Mouse (Mus musculus): ENCODE measurements at regions not wholly inside any gene's neighbourhood (a gene's known extent, or its start where the extent isn't known, plus 50 kb on each side); places are given as distances from the start of the nearest gene placed in this dataset.

DNA sequence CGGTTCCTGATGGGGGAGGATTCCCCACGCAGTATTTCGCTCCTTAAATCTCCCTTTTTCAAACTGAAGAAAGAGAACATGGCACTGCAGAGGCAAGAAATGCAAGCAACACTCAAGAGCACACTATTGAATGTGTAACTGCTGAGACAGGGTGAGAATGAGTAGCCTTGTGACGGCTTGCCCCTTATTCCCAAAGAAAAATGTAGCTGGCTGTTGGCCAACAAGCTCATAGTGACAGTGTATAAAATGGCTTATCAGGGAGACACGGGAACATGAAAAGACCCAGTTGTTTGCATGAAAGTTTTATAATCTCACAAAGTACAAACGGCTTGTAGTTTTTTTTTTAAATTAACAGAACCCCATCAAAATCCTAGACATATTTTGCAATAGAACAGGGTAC, 130.8 kb upstream of the Arglu1 start:
- DNase-seq (ENCODE audit: low spot score in 2 of 2), result no peak
- Histone ChIP-seq H3K4me3 (no peak overlapping the region), H3K27ac (no peak overlapping the region)
- TF ChIP-seq CTCF (conservative IDR thresholded peaks at IDR 0.05), result no peak

- no peak for TF ChIP-seq CTCF (conservative IDR thresholded peaks at IDR 0.05)
- H3K4me3 ChIP-seq, result no peak overlapping the region
- no peak overlapping the region for H3K27ac ChIP-seq
- no peak for DNase-seq (ENCODE audit: low spot score in 2 of 2)
Observed at GRCm38 (mm10) chr8:8820614-8821013, 130.3 kb upstream of the Arglu1 start.

GRCm38 (mm10) chr8:8819233-8819931, 129.1 kb upstream of the Arglu1 start:
- DNase-seq (ENCODE audit: low spot score in 2 of 2), result no peak
- H3K4me3 ChIP-seq, result no peak overlapping the region
- no peak overlapping the region for H3K27ac ChIP-seq
- no peak for TF ChIP-seq CTCF (conservative IDR thresholded peaks at IDR 0.05)

DNA sequence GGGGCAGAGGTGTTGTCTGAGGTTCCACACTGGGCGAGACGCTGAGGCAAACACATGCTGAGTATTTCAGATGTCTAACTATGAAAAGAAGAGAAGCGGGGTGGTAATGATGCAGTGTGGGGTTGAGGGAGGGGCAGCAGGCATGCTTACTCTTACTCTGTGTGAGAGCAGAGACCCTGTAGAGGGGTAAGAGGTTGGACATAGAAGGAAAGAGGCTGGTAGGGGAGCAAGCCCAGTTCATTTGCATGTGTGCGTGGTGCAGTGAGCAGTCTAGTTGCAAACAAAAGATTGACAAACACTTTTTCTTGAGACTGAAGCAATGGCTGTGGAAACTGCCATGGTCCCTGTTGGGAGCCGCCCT, 122.5 kb upstream of the Arglu1 start:
- Histone ChIP-seq H3K27ac (no peak overlapping the region), H3K4me3 (no peak overlapping the region)
- DNase-seq (ENCODE audit: low spot score in 2 of 2), result no peak
- TF ChIP-seq CTCF (conservative IDR thresholded peaks at IDR 0.05), result no peak

DNA sequence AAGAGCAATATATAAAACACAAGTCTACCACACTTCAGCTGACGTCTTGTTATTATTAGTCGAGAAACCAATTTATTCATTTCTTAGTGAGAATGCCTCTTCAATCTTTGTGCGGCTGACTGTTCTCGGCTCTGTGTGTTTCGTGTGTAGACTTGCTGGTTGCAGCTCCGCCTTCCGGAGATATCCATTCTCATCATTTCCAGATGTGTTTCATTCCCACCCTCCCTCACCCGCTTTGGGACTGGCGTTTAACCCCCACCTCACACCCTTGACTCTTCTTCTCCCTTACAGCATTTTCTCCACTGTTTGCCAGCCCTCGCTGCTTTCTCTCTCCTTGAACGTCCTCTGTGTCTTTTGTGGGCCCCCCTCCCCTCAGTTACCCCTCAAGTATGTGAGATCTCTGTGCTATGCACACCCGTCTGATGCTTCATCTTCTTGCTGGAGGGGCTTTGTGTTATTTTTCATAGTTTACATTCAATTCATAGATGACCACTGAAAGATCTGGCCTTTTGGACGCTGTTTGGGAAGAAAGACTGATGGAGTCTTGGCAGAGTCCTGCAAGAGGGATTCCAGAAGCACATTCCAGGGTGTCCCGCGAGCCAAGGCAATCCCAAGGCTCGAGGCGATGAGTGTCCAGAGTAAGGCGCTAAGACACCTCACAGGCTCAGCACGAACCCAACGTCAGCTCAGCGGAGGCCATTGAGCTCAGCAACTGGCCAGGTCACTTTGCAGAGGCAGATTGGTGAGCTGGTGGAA, 121.9 kb upstream of the Arglu1 start:
- DNase-seq (ENCODE audit: low spot score in 2 of 2), result no peak
- Histone ChIP-seq H3K27ac (no peak overlapping the region), H3K4me3 (no peak overlapping the region)
- TF ChIP-seq CTCF (conservative IDR thresholded peaks at IDR 0.05), result no peak

GRCm38 (mm10) chr8:8810928-8811327, 120.6 kb upstream of the Arglu1 start:
- no peak overlapping the region for H3K4me3 ChIP-seq
- no peak overlapping the region for H3K27ac ChIP-seq
- DNase-seq (ENCODE audit: low spot score in 2 of 2), result no peak
- no peak for TF ChIP-seq CTCF (conservative IDR thresholded peaks at IDR 0.05)

DNA sequence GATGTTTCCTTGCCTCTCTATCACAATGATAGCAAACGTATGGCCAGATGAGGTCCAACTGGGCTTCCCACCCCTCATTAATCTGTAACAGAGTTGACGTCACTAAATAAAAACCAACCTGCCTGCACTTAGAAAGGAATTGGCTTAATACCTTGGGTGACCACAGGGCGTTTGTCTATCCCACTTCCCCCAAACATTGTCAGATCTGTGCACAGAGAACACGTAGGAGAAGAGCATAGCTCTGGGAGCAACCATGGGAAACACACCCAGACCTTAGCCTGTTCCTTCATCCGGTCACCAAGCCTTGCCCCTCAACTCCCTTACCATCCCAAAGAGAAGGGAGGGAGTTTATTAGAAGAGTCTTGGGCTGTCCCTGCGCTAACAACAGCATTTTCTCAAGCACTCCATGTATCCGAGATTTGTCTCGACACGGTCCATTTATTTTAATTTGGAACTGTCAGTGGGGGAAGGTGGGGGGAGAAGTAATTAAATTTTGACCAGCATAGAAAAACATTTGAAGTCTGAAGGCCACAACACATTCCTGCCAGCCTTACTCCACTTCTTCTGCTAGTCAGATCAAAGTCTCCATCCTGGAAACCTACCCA, 119.6 kb upstream of the Arglu1 start:
- H3K27ac ChIP-seq, result no peak overlapping the region
- TF ChIP-seq CTCF (conservative IDR thresholded peaks at IDR 0.05), result no peak
- DNase-seq (ENCODE audit: low spot score in 2 of 2), result no peak
- no peak overlapping the region for H3K4me3 ChIP-seq

DNA sequence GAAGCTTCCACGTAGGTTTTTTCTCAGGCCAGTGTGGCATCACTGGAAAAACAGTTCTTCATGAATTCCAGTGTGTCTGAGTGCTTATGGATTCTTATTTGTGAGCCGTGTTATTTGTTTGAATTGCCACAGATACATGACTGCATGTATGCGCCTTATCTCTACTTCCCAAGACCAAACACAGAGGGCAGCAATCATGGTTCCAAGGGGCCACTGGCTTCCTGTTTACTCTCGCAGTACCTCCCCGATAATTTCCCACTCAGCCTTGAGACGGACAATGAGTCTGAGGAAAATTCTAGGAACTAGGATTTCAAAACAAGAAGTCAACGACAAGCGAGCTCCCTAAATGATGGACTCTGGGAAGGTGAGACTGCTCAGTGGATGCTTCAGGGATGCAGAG, 119.0 kb upstream of the Arglu1 start:
- Histone ChIP-seq H3K4me3 (no peak overlapping the region), H3K27ac (no peak overlapping the region)
- TF ChIP-seq CTCF (conservative IDR thresholded peaks at IDR 0.05), result no peak
- no peak for DNase-seq (ENCODE audit: low spot score in 2 of 2)

DNA sequence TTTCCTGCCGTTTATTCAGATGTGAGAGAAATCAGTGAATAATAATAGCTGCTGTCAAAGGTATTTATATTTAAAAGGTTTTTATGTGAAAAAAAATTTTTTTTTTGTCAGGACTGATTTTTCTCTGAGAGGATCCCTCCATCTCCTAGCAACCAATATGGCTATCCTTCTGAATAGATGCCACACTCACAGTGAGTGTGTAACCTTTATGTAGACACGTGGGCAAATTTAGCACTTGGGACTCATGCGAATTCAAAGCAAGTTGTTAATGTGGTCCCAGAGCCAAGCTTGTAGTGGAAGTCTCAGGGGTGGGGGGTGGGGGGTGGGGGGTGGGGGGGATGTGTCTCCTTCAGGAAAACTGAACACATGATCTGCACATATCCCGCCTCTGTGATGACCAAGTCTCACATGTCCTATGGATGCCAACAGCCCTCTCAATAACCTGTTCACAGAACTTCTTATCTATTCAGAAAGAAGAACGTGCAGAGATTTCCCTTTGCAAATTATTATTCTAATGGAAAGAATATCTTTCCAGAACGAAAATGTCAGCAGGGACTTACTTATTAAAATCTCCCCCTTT, 112.5 kb upstream of the Arglu1 start:
- no peak for TF ChIP-seq CTCF (conservative IDR thresholded peaks at IDR 0.05)
- DNase-seq (ENCODE audit: low spot score in 2 of 2), result peak in 1 of 2 experiments; percentile 10
- H3K27ac ChIP-seq, result no peak overlapping the region

GRCm38 (mm10) chr8:8802317-8802716, 112.0 kb upstream of the Arglu1 start:
- Histone ChIP-seq H3K27ac (no peak overlapping the region), H3K4me3 (no peak overlapping the region)
- DNase-seq (ENCODE audit: low spot score in 2 of 2), result no peak
- TF ChIP-seq CTCF (conservative IDR thresholded peaks at IDR 0.05), result peak; percentile 44

More for the DNA sequence above, 112.5 kb upstream of the Arglu1 start:
- no peak overlapping the region for H3K4me3 ChIP-seq

DNA sequence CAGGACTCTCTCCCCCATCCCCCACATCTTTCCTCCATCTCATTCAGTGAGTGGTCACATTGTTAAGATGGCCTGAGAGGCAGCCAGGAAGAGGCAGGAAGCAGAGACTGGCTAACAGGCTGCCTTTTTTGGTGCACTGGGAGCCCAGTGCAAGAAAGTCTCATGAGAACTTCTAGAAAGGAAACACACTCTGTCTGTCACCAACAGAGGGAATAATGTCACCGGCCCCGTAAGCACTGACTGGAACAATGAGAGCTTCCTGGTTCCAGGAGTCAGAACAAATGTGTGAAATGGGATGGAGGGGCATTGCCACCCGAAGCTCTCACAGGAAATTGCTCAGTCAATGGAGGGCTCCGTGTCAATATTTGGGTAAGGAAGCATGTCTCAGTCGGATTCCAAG, 111.3 kb upstream of the Arglu1 start:
- no peak overlapping the region for H3K4me3 ChIP-seq
- no peak overlapping the region for H3K27ac ChIP-seq
- no peak for TF ChIP-seq CTCF (conservative IDR thresholded peaks at IDR 0.05)
- DNase-seq (ENCODE audit: low spot score in 2 of 2), result no peak

GRCm38 (mm10) chr8:8797521-8797920, 107.2 kb upstream of the Arglu1 start:
- no peak for TF ChIP-seq CTCF (conservative IDR thresholded peaks at IDR 0.05)
- Histone ChIP-seq H3K4me3 (no peak overlapping the region), H3K27ac (no peak overlapping the region)
- DNase-seq (ENCODE audit: low spot score in 2 of 2), result no peak

DNA sequence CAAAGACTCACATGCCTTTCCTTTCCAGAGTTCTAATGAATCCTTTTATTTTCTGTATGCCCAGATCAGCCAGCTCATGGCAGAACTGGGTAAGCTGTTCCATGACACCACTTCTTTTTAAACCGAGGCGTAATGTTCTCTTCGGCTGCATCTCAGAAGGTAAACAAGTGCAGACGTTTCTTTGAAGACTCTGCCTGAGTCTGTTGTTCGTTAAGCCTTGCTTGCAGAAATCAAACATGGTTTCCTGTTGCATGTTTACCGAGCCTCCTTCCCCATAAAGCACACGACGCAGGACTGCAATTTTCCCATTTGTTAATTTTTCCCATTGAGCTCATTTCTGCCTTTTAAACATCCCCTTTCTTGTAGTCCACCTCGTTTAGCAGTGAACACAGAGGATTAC, 106.6 kb upstream of the Arglu1 start:
- H3K4me3 ChIP-seq, result no peak overlapping the region
- no peak for TF ChIP-seq CTCF (conservative IDR thresholded peaks at IDR 0.05)
- H3K27ac ChIP-seq, result no peak overlapping the region
- no peak for DNase-seq (ENCODE audit: low spot score in 2 of 2)
